Mouse (Mus musculus): ENCODE measurements at regions not wholly inside any gene's neighbourhood (a gene's known extent, or its start where the extent isn't known, plus 50 kb on each side); places are given as distances from the start of the nearest gene placed in this dataset.

DNA sequence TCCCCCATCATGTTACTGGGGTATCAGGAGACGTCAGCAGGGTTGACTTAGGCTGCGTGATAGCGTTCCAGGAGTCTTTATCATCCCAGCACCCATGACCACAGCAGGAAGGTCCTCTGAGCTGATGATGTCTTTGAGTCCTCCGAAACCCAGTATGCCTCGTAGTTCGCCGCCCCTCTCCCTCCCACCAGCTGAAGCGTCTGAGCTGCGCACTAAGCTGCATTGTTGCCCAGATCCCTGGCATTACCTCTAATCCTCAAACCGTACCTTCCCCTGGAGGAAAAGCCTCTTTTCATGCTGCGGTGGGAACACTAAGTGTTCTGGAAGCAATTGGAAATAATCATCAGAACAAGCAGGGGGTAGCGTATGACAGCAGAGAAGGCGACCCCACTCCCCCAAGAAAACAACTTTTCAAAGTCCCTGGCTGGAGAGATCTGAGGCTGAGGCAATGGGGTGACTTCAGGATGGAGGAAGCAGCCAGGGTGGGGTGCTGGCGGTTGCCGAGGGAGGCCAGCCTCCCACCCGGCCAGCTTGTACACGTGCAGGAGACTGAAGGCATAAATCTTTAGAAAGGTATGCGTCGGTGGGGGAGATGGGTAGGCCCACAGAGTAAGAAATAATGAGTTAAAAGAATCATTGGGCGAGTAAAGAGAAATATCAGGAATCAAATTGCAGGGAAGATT is 93.7 kb upstream of the Lrfn2 start:
- Histone ChIP-seq H3K9me3 (ENCODE audit: control insufficient read depth, low read length) (no peaks in the 10 kb centered on the region), H3K27me3 (ENCODE audit: control insufficient read depth, insufficient read depth, low read length) (peaks cover 4% of the 10 kb centered on the region; the same call in 1 of the 2 replicates), H3K9ac (ENCODE audit: low read length) (no peak overlapping the region), H3K4me2 (ENCODE audit: low read length) (no peak overlapping the region), H3K27ac (replicated peaks in 1 of 2; ENCODE audit: control insufficient read depth in 1 of 2, insufficient read depth in 1 of 2, low read depth in 2 of 2, low read length in 2 of 2) (no peak overlapping the region), H3K4me3 (ENCODE audit: control insufficient read depth in 1 of 2, insufficient read depth in 1 of 2, low read depth in 1 of 2, low read length in 2 of 2) (no peak overlapping the region), H3K36me3 (ENCODE audit: control insufficient read depth, insufficient read depth, low read length) (no peaks in the 10 kb centered on the region), H3K4me1 (ENCODE audit: control insufficient read depth in 2 of 2, insufficient read depth in 2 of 2, low read length in 2 of 2) (no peaks in the 10 kb centered on the region)
- 71% methylated on average over 20 of the region's 20 CpGs for WGBS
- ATAC-seq (ENCODE audit: insufficient number of reproducible peaks, insufficient read depth, low FRiP score, low read depth), result no peak

DNA sequence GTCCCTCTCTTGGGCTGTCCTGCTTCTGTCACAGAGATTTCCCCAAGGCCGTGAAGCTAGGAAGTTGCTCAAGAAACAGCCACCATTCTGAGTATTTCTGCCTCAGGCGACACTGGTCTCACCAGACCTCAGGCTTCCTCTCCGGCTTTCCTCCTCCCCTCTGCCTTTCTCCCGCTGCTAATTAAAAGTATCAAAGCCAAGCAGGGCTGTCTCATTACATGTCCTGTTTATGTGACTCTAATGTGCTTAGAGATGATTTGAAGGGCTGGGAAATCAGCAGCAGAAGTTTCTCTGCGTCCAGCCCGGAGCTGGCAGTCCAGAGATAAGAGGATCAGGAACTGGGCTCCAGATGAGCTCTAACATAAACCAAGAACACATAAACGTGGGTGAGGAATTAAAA is 84.3 kb upstream of the Lrfn2 start:
- 46% methylated on average over 7 of the region's 7 CpGs for WGBS
- ATAC-seq (ENCODE audit: insufficient number of reproducible peaks, insufficient read depth, low FRiP score, low read depth), result no peak

DNA sequence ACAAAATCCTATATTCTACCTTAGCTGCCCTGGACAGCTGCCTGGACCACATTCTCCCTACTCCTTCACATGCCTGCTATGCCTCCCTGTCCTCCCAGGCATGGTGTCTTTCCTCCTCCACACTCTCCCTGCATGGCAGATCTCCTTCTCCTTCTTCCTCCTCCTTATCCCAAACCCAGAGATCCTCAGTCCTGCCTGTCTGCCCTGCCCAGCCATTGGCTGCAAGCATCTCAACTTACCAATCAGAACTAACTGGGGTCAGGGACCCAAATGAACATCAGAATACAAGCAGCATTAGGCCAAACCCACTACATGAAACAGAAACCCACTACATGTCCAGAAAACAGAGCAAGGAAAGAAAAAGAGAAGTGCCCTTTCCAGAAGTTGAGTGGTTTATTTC is 81.3 kb upstream of the Lrfn2 start:
- no peaks in the 10 kb centered on the region for H3K9me3 ChIP-seq (ENCODE audit: control insufficient read depth, low read length)
- no peaks in the 10 kb centered on the region for H3K4me1 ChIP-seq (ENCODE audit: control insufficient read depth in 2 of 2, insufficient read depth in 2 of 2, low read length in 2 of 2)
- H3K27ac ChIP-seq (replicated peaks in 1 of 2; ENCODE audit: control insufficient read depth in 1 of 2, insufficient read depth in 1 of 2, low read depth in 2 of 2, low read length in 2 of 2), result no peak overlapping the region
- H3K9ac ChIP-seq (ENCODE audit: low read length), result no peak overlapping the region
- H3K4me2 ChIP-seq (ENCODE audit: low read length), result no peak overlapping the region
- H3K4me3 ChIP-seq (ENCODE audit: control insufficient read depth in 1 of 2, insufficient read depth in 1 of 2, low read depth in 1 of 2, low read length in 2 of 2), result no peak overlapping the region
- no peak for ATAC-seq (ENCODE audit: insufficient number of reproducible peaks, insufficient read depth, low FRiP score, low read depth)
- H3K27me3 ChIP-seq (ENCODE audit: control insufficient read depth, insufficient read depth, low read length), result no peaks in the 10 kb centered on the region
- no peaks in the 10 kb centered on the region for H3K36me3 ChIP-seq (ENCODE audit: control insufficient read depth, insufficient read depth, low read length)

More for the DNA sequence above, 84.3 kb upstream of the Lrfn2 start:
- no peaks in the 10 kb centered on the region for H3K36me3 ChIP-seq (ENCODE audit: control insufficient read depth, insufficient read depth, low read length)
- H3K9me3 ChIP-seq (ENCODE audit: control insufficient read depth, low read length), result no peaks in the 10 kb centered on the region
- no peak overlapping the region for H3K4me2 ChIP-seq (ENCODE audit: low read length)
- H3K4me3 ChIP-seq (ENCODE audit: control insufficient read depth in 1 of 2, insufficient read depth in 1 of 2, low read depth in 1 of 2, low read length in 2 of 2), result no peak overlapping the region
- H3K27me3 ChIP-seq (ENCODE audit: control insufficient read depth, insufficient read depth, low read length), result no peaks in the 10 kb centered on the region
- H3K9ac ChIP-seq (ENCODE audit: low read length), result no peak overlapping the region
- H3K27ac ChIP-seq (replicated peaks in 1 of 2; ENCODE audit: control insufficient read depth in 1 of 2, insufficient read depth in 1 of 2, low read depth in 2 of 2, low read length in 2 of 2), result no peak overlapping the region
- H3K4me1 ChIP-seq (ENCODE audit: control insufficient read depth in 2 of 2, insufficient read depth in 2 of 2, low read length in 2 of 2), result no peaks in the 10 kb centered on the region

DNA sequence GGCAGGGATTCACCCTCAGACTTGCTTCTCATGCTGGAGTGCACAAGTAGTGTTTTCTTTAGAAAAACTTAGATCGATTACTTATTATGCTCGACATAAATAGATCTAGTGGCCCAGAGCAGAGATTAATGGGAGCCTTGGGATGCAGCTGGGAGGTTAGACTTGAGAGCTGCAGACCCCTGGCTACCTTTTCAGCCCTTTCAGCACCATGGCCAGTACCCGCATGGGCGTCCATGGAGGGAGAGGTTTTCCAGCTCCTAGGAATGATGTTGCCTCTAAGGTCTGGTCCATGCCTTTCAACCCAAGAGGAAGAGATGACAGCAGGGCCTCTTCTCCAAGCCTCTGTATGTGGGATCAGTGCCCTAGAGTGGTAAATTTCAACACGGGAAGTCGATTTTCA is 73.3 kb upstream of the Lrfn2 start:
- no peaks in the 10 kb centered on the region for H3K9me3 ChIP-seq (ENCODE audit: control insufficient read depth, low read length)
- no peak overlapping the region for H3K4me2 ChIP-seq (ENCODE audit: low read length)
- no peak overlapping the region for H3K27ac ChIP-seq (replicated peaks in 1 of 2; ENCODE audit: control insufficient read depth in 1 of 2, insufficient read depth in 1 of 2, low read depth in 2 of 2, low read length in 2 of 2)
- 50% methylated on average over 6 of the region's 6 CpGs for WGBS
- no peak for ATAC-seq (ENCODE audit: insufficient number of reproducible peaks, insufficient read depth, low FRiP score, low read depth)
- no peak overlapping the region for H3K9ac ChIP-seq (ENCODE audit: low read length)
- no peaks in the 10 kb centered on the region for H3K4me1 ChIP-seq (ENCODE audit: control insufficient read depth in 2 of 2, insufficient read depth in 2 of 2, low read length in 2 of 2)
- H3K36me3 ChIP-seq (ENCODE audit: control insufficient read depth, insufficient read depth, low read length), result no peaks in the 10 kb centered on the region
- H3K27me3 ChIP-seq (ENCODE audit: control insufficient read depth, insufficient read depth, low read length), result no peaks in the 10 kb centered on the region
- H3K4me3 ChIP-seq (ENCODE audit: control insufficient read depth in 1 of 2, insufficient read depth in 1 of 2, low read depth in 1 of 2, low read length in 2 of 2), result no peak overlapping the region

DNA sequence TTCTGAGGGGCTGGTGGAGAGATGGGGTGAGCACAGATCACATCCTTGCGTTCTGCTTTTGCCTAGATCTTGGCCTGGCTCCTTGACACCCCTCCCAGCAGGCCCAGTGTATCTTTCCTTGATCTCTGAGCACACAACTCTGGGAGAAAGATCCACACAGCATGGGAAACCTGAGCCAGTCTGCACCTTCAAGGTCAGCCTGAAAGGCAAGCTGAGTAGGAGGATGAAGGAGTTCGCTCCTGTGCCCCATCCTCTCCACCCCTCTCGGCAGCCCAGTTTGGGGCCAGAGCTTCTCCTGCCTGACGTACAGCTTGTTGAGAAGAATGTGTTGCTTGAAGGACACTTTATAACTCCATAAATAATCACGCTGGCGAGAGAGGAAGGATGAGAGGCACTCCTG is 61.7 kb upstream of the Lrfn2 start:
- Histone ChIP-seq H3K9me3 (ENCODE audit: control insufficient read depth, low read length) (peaks cover 3% of the 10 kb centered on the region; the same call in 1 of the 2 replicates), H3K4me2 (ENCODE audit: low read length) (no peak overlapping the region), H3K4me3 (ENCODE audit: control insufficient read depth in 1 of 2, insufficient read depth in 1 of 2, low read depth in 1 of 2, low read length in 2 of 2) (no peak overlapping the region), H3K4me1 (ENCODE audit: control insufficient read depth in 2 of 2, insufficient read depth in 2 of 2, low read length in 2 of 2) (no peaks in the 10 kb centered on the region), H3K36me3 (ENCODE audit: control insufficient read depth, insufficient read depth, low read length) (no peaks in the 10 kb centered on the region), H3K27ac (replicated peaks in 1 of 2; ENCODE audit: control insufficient read depth in 1 of 2, insufficient read depth in 1 of 2, low read depth in 2 of 2, low read length in 2 of 2) (no peak overlapping the region), H3K9ac (ENCODE audit: low read length) (no peak overlapping the region), H3K27me3 (ENCODE audit: control insufficient read depth, insufficient read depth, low read length) (no peaks in the 10 kb centered on the region)
- no peak for ATAC-seq (ENCODE audit: insufficient number of reproducible peaks, insufficient read depth, low FRiP score, low read depth)
- whole genome bisulfite sequencing, result 53% methylated on average over 4 of the region's 6 CpGs

DNA sequence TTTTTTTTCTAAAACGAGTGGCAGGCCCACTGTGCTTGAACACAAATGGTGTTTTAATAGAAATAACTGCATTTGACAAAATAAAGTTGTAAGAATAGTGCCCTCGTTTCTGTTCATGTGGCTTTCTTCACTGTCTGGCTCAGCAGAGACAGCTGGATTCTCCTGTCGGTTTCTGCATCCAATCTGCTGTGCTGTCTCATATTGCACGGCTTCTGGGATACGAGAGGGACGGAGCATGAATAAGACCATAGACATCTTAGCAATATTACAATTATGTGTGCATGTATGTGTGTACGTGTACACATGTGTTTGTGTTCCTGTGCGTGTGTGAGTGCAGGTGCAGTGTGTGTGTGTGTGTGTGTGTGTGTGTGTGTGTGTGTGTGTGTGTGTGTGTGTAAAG is 54.7 kb upstream of the Lrfn2 start:
- Histone ChIP-seq H3K9me3 (ENCODE audit: control insufficient read depth, low read length) (peaks cover 3% of the 10 kb centered on the region; the same call in 1 of the 2 replicates), H3K4me3 (ENCODE audit: control insufficient read depth in 1 of 2, insufficient read depth in 1 of 2, low read depth in 1 of 2, low read length in 2 of 2) (no peak overlapping the region), H3K36me3 (ENCODE audit: control insufficient read depth, insufficient read depth, low read length) (no peaks in the 10 kb centered on the region), H3K27me3 (ENCODE audit: control insufficient read depth, insufficient read depth, low read length) (no peaks in the 10 kb centered on the region), H3K27ac (replicated peaks in 1 of 2; ENCODE audit: control insufficient read depth in 1 of 2, insufficient read depth in 1 of 2, low read depth in 2 of 2, low read length in 2 of 2) (no peak overlapping the region), H3K9ac (ENCODE audit: low read length) (no peak overlapping the region), H3K4me2 (ENCODE audit: low read length) (no peak overlapping the region), H3K4me1 (ENCODE audit: control insufficient read depth in 2 of 2, insufficient read depth in 2 of 2, low read length in 2 of 2) (no peaks in the 10 kb centered on the region)
- WGBS, result 68% methylated on average over 8 of the region's 8 CpGs
- no peak for ATAC-seq (ENCODE audit: insufficient number of reproducible peaks, insufficient read depth, low FRiP score, low read depth)

DNA sequence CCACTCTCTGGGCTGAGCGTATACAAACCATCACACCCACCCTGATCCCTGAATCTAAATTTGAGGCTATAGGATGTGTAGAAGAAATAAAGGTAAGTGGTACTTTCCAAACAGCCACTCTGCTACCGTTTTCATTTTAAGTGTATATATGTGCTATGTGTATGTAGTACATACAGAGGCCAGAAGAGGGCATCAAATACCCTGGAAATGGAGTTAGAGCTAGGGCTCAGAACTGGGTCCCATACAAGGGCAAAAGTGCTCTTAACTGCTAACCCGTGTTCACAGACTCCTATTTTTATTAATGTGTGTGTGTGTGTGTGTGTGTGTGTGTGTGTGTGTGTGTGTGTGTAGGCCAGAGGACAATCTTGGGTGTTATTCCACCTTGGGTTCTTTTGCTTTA is 51.6 kb upstream of the Lrfn2 start:
- Histone ChIP-seq H3K4me1 (ENCODE audit: control insufficient read depth in 2 of 2, insufficient read depth in 2 of 2, low read length in 2 of 2) (no peaks in the 10 kb centered on the region), H3K36me3 (ENCODE audit: control insufficient read depth, insufficient read depth, low read length) (no peaks in the 10 kb centered on the region), H3K27ac (replicated peaks in 1 of 2; ENCODE audit: control insufficient read depth in 1 of 2, insufficient read depth in 1 of 2, low read depth in 2 of 2, low read length in 2 of 2) (no peak overlapping the region), H3K4me2 (ENCODE audit: low read length) (no peak overlapping the region), H3K9me3 (ENCODE audit: control insufficient read depth, low read length) (no peaks in the 10 kb centered on the region), H3K4me3 (ENCODE audit: control insufficient read depth in 1 of 2, insufficient read depth in 1 of 2, low read depth in 1 of 2, low read length in 2 of 2) (no peak overlapping the region), H3K9ac (ENCODE audit: low read length) (no peak overlapping the region), H3K27me3 (ENCODE audit: control insufficient read depth, insufficient read depth, low read length) (no peaks in the 10 kb centered on the region)
- 86% methylated on average over 3 of the region's 3 CpGs for WGBS
- ATAC-seq (ENCODE audit: insufficient number of reproducible peaks, insufficient read depth, low FRiP score, low read depth), result no peak

DNA sequence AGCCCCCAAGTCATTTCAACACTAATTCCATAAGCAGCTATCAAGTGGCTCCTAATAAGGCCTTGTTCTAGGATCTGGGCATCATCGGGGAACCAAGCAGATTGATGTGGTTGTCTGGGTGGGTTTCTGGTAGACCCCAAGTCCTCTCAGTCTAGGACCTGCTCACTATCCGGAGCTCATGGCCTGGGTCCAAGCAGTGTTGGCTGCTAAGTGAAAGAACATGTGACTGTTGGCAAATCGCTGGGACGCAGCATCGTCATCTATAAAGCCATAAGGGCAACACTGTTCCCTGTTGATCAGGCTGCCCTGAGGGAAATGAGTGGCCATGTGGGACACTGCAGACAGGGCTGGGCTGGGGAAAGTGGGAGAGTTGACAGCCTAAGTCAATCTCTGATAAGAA is 50.2 kb upstream of the Lrfn2 start:
- 78% methylated on average over 5 of the region's 5 CpGs for WGBS
- Histone ChIP-seq H3K9me3 (ENCODE audit: control insufficient read depth, low read length) (no peaks in the 10 kb centered on the region), H3K27me3 (ENCODE audit: control insufficient read depth, insufficient read depth, low read length) (no peaks in the 10 kb centered on the region), H3K27ac (replicated peaks in 1 of 2; ENCODE audit: control insufficient read depth in 1 of 2, insufficient read depth in 1 of 2, low read depth in 2 of 2, low read length in 2 of 2) (no peak overlapping the region), H3K9ac (ENCODE audit: low read length) (no peak overlapping the region), H3K36me3 (ENCODE audit: control insufficient read depth, insufficient read depth, low read length) (no peaks in the 10 kb centered on the region), H3K4me1 (ENCODE audit: control insufficient read depth in 2 of 2, insufficient read depth in 2 of 2, low read length in 2 of 2) (no peaks in the 10 kb centered on the region), H3K4me2 (ENCODE audit: low read length) (no peak overlapping the region), H3K4me3 (ENCODE audit: control insufficient read depth in 1 of 2, insufficient read depth in 1 of 2, low read depth in 1 of 2, low read length in 2 of 2) (no peak overlapping the region)
- ATAC-seq (ENCODE audit: insufficient number of reproducible peaks, insufficient read depth, low FRiP score, low read depth), result no peak
